Comparison of ENCODE assay signal across 19 mouse cellular contexts in the genomic region with DNA sequence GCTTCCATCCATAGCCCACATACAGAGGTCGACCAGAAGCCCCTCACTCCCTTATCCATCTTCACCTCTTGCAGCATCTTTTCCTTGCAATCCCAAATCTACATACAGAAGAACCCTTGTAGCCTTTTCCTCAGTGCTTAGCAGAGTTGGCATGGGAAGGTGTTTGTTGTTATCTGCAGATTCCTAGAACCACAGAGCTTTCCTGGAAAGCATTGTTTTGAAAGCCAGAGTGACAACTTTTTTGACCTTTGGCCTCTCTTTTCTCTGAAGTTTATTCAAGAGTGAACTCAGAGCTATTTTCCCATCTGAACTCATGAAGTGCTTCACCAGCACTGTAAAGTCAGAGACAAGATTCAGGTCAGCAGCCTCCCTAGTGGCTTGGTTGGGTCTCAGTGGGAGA.
DNase-seq lines count a peak whose midpoint lies in the region; ATAC-seq and TF ChIP-seq lines count a peak whose summit lies in the region.
"Had no signal": no experiment of that assay in that cellular context is flagged by ENCODE, and none has a peak within 500 bp of the region (broad histone marks: within the 10 kb centered on the region; RNA-seq: fewer than 3 reads in every experiment).

No protein-coding gene starts in this region.

- H3K9ac ChIP-seq in liver, postnatal 0 days (replicated peaks): no peak overlapping the region
- H3K9ac ChIP-seq in liver, embryonic 11.5 days (ENCODE audit: low read depth, low read length): no peak overlapping the region
- no peak overlapping the region for H3K9ac ChIP-seq in forebrain, embryonic 14.5 days (ENCODE audit: low read length)
- H3K9ac ChIP-seq: embryonic facial prominence, embryonic 12.5 days; forebrain, embryonic 13.5 days had no signal

- no peak overlapping the region for H3K4me3 ChIP-seq in kidney, adult 2 months (ENCODE audit: insufficient read depth, low read depth, low read length)
- no peak overlapping the region for H3K4me3 ChIP-seq in liver, postnatal 0 days (ENCODE audit: low read depth, low read length)
- no peak overlapping the region for H3K4me3 ChIP-seq in liver, embryonic 11.5 days (ENCODE audit: low read depth, low read length)
- no peak overlapping the region for H3K4me3 ChIP-seq in forebrain, embryonic 14.5 days (ENCODE audit: low read depth, low read length)
- H3K4me3 ChIP-seq: embryonic facial prominence, embryonic 10.5 days; embryonic facial prominence, embryonic 12.5 days; forebrain, embryonic 13.5 days had no signal

- peak; percentile 78 for ATAC-seq in liver, postnatal 0 days
- no peak for ATAC-seq in liver, embryonic 11.5 days (replicated peaks; ENCODE audit: low FRiP score)
- no peak for ATAC-seq in forebrain, embryonic 14.5 days
- ATAC-seq: forebrain, embryonic 13.5 days; forebrain, embryonic 16.5 days had no signal

- TF ChIP-seq POLR2A in kidney, adult 2 months (IDR thresholded peaks at IDR 0.05; ENCODE audit: low read depth, low read length): no peak

- TF ChIP-seq EP300 in liver, postnatal 0 days (IDR thresholded peaks at IDR 0.05; ENCODE audit: low read depth): peak; percentile 67

- no peak for TF ChIP-seq CTCF in kidney, adult 2 months (conservative IDR thresholded peaks at IDR 0.05; ENCODE audit: insufficient read depth, insufficient read length, low read depth, low read length)
- no peak for TF ChIP-seq CTCF in liver, postnatal 0 days (IDR thresholded peaks at IDR 0.05; ENCODE audit: low read depth)

- H3K27ac ChIP-seq in kidney, adult 2 months (ENCODE audit: insufficient read depth, low read depth, low read length): no peak overlapping the region
- H3K27ac ChIP-seq in liver, postnatal 0 days (ENCODE audit: low read depth): peak overlapping the region; percentile 87
- no peak overlapping the region for H3K27ac ChIP-seq in liver, embryonic 11.5 days (ENCODE audit: low read depth, low read length)
- no peak overlapping the region for H3K27ac ChIP-seq in forebrain, embryonic 14.5 days (ENCODE audit: low read depth, low read length)
- H3K27ac ChIP-seq: embryonic facial prominence, embryonic 10.5 days; embryonic facial prominence, embryonic 12.5 days; forebrain, embryonic 13.5 days had no signal

- H3K4me2 ChIP-seq in liver, postnatal 0 days (ENCODE audit: low read depth, low read length): 0 out of 2 replicates have a peak overlapping the region, but pooled peaks have one; percentile 18
- no peak overlapping the region for H3K4me2 ChIP-seq in liver, embryonic 11.5 days
- H3K4me2 ChIP-seq in forebrain, embryonic 14.5 days (ENCODE audit: low read length): no peak overlapping the region
- H3K4me2 ChIP-seq: embryonic facial prominence, embryonic 12.5 days; forebrain, embryonic 13.5 days had no signal

- peak; percentile 66 for DNase-seq in kidney, adult 2 months
- DNase-seq in kidney, postnatal 36 days: no peak
- peak; percentile 24 for DNase-seq in liver, postnatal 0 days
- no peak for DNase-seq in liver, embryonic 11.5 days (ENCODE audit: low spot score)
- DNase-seq in adipocyte (ENCODE audit: low spot score): peak; percentile 65
- DNase-seq in yolk sac, embryonic 10.5 days (ENCODE audit: low spot score): peak; percentile 83
- no peak for DNase-seq in forebrain, embryonic 14.5 days (ENCODE audit: low spot score)
- DNase-seq: adrenal gland, adult 8-10 months; adrenal gland, postnatal 14 days; adrenal gland, postnatal 36 days; cerebellum, adult 11-12 months; cerebellum, adult 2 months; cerebellum, adult 9-10 months; cerebellum, postnatal 10 days; cerebellum, postnatal 25 days had no signal

- no peaks in the 10 kb centered on the region for H3K36me3 ChIP-seq in kidney, adult 2 months (ENCODE audit: control insufficient read depth, insufficient read depth, low read length)
- no peaks in the 10 kb centered on the region for H3K36me3 ChIP-seq in liver, postnatal 0 days (replicated peaks; ENCODE audit: insufficient read depth, low read length)
- no peaks in the 10 kb centered on the region for H3K36me3 ChIP-seq in liver, embryonic 11.5 days (ENCODE audit: control insufficient read depth, insufficient read depth, low read length)
- no peaks in the 10 kb centered on the region for H3K36me3 ChIP-seq in forebrain, embryonic 14.5 days (ENCODE audit: control insufficient read depth, insufficient read depth, low read length)
- H3K36me3 ChIP-seq: embryonic facial prominence, embryonic 10.5 days; embryonic facial prominence, embryonic 12.5 days had no signal

- 68% methylated on average over 1 of the region's 1 CpGs for WGBS in kidney, adult 2 months
- WGBS in liver, postnatal 0 days (ENCODE audit: insufficient replicate concordance): 39% methylated on average over 1 of the region's 1 CpGs
- 50% methylated on average over 1 of the region's 1 CpGs for WGBS in liver, embryonic 11.5 days
- WGBS in forebrain, embryonic 14.5 days: 74% methylated on average over 1 of the region's 1 CpGs

- peaks cover 2% of the 10 kb centered on the region; the same call in 1 of the 2 replicates for H3K4me1 ChIP-seq in kidney, adult 2 months (ENCODE audit: control insufficient read depth, insufficient read depth, low read length)
- H3K4me1 ChIP-seq in liver, postnatal 0 days (ENCODE audit: insufficient read depth): 0 out of 2 replicates have a peak, but pooled peaks cover 3% of the 10 kb centered on the region
- no peaks in the 10 kb centered on the region for H3K4me1 ChIP-seq in liver, embryonic 11.5 days (replicated peaks; ENCODE audit: control insufficient read depth, insufficient read depth, low read length)
- no peaks in the 10 kb centered on the region for H3K4me1 ChIP-seq in forebrain, embryonic 14.5 days (ENCODE audit: control insufficient read depth, insufficient read depth, low read length)
- H3K4me1 ChIP-seq: embryonic facial prominence, embryonic 12.5 days; forebrain, embryonic 13.5 days had no signal

- no peaks in the 10 kb centered on the region for H3K9me3 ChIP-seq in liver, postnatal 0 days (ENCODE audit: low read length)
- no peaks in the 10 kb centered on the region for H3K9me3 ChIP-seq in liver, embryonic 11.5 days (ENCODE audit: control insufficient read depth, low read length)
- H3K9me3 ChIP-seq in forebrain, embryonic 14.5 days (replicated peaks; ENCODE audit: control insufficient read depth, low read length): no peaks in the 10 kb centered on the region
- H3K9me3 ChIP-seq: embryonic facial prominence, embryonic 12.5 days; forebrain, embryonic 13.5 days had no signal

- no peaks in the 10 kb centered on the region for H3K27me3 ChIP-seq in kidney, adult 2 months (replicated peaks; ENCODE audit: control insufficient read depth, insufficient read depth, low read length)
- no peaks in the 10 kb centered on the region for H3K27me3 ChIP-seq in liver, postnatal 0 days (ENCODE audit: insufficient read depth, low read length)
- H3K27me3 ChIP-seq in liver, embryonic 11.5 days (replicated peaks; ENCODE audit: control insufficient read depth, insufficient read depth, low read length): no peaks in the 10 kb centered on the region
- no peaks in the 10 kb centered on the region for H3K27me3 ChIP-seq in forebrain, embryonic 14.5 days (replicated peaks; ENCODE audit: control insufficient read depth, insufficient read depth, low read length)
- H3K27me3 ChIP-seq: embryonic facial prominence, embryonic 12.5 days; forebrain, embryonic 13.5 days had no signal

Comparison
In these comparisons a context has a peak if more than half of its experiments do, and no peak if none do; other contexts are left out.
1. DNase-seq: peak in kidney, adult 2 months (single experiment), liver, postnatal 0 days (single experiment), adipocyte (single experiment) and yolk sac, embryonic 10.5 days (single experiment); none in kidney, postnatal 36 days (0 of 2), liver, embryonic 11.5 days (single experiment) and forebrain, embryonic 14.5 days (single experiment).